Mouse (Mus musculus): ENCODE data around the gene Atp6v0e. TPM values are rescaled to one million over a fixed set of nuclear protein-coding genes. Genes with fewer than 3 reads are reported as not detected.

Atp6v0e gene
- polyA plus RNA-seq, 1 experiment = 348 TPM

GRCm38 (mm10) chr17:26631811-26632327 lies 31.2 kb upstream of the Atp6v0e start:
- Histone ChIP-seq H3K4me3 (ENCODE audit: insufficient read depth, low read depth, low read length) (no peak overlapping the region), H3K27ac (replicated peaks; ENCODE audit: low read depth, low read length) (no peak overlapping the region), H3K4me1 (ENCODE audit: control insufficient read depth, insufficient read depth, insufficient read length, low read length) (peaks cover 4% of the 10 kb centered on the region; the same call in 1 of the 2 replicates)

- Histone ChIP-seq H3K27ac (replicated peaks; ENCODE audit: low read depth, low read length) (no peak overlapping the region), H3K4me1 (ENCODE audit: control insufficient read depth, insufficient read depth, insufficient read length, low read length) (peaks cover 4% of the 10 kb centered on the region; the same call in 1 of the 2 replicates), H3K4me3 (ENCODE audit: insufficient read depth, low read depth, low read length) (no peak overlapping the region)
Observed at GRCm38 (mm10) chr17:26633186-26633585, 29.8 kb upstream of the Atp6v0e start.

GRCm38 (mm10) chr17:26633926-26634325 lies 29.1 kb upstream of the Atp6v0e start:
- no peaks in the 10 kb centered on the region; the same call in 1 of the 2 replicates for H3K4me1 ChIP-seq (ENCODE audit: control insufficient read depth, insufficient read depth, insufficient read length, low read length)
- H3K4me3 ChIP-seq (ENCODE audit: insufficient read depth, low read depth, low read length) = no peak overlapping the region
- no peak overlapping the region for H3K27ac ChIP-seq (replicated peaks; ENCODE audit: low read depth, low read length)

- Histone ChIP-seq H3K27ac (replicated peaks; ENCODE audit: low read depth, low read length) (no peak overlapping the region), H3K4me1 (ENCODE audit: control insufficient read depth, insufficient read depth, insufficient read length, low read length) (no peaks in the 10 kb centered on the region), H3K4me3 (ENCODE audit: insufficient read depth, low read depth, low read length) (no peak overlapping the region)
Observed at GRCm38 (mm10) chr17:26634539-26634938, 28.5 kb upstream of the Atp6v0e start.

- Histone ChIP-seq H3K4me1 (ENCODE audit: control insufficient read depth, insufficient read depth, insufficient read length, low read length) (no peaks in the 10 kb centered on the region), H3K27ac (replicated peaks; ENCODE audit: low read depth, low read length) (no peak overlapping the region), H3K4me3 (ENCODE audit: insufficient read depth, low read depth, low read length) (no peak overlapping the region)
Observed at GRCm38 (mm10) chr17:26635951-26636350, 27.1 kb upstream of the Atp6v0e start.

GRCm38 (mm10) chr17:26637851-26638250 lies 25.2 kb upstream of the Atp6v0e start:
- Histone ChIP-seq H3K4me3 (ENCODE audit: insufficient read depth, low read depth, low read length) (no peak overlapping the region), H3K4me1 (ENCODE audit: control insufficient read depth, insufficient read depth, insufficient read length, low read length) (no peaks in the 10 kb centered on the region), H3K27ac (replicated peaks; ENCODE audit: low read depth, low read length) (peak overlapping the region; percentile 42)

GRCm38 (mm10) chr17:26638655-26639054 lies 24.4 kb upstream of the Atp6v0e start:
- Histone ChIP-seq H3K4me3 (ENCODE audit: insufficient read depth, low read depth, low read length) (no peak overlapping the region), H3K27ac (replicated peaks; ENCODE audit: low read depth, low read length) (peak overlapping the region; percentile 42; the same call in 1 of the 2 replicates), H3K4me1 (ENCODE audit: control insufficient read depth, insufficient read depth, insufficient read length, low read length) (no peaks in the 10 kb centered on the region)

- no peak overlapping the region for H3K27ac ChIP-seq (replicated peaks; ENCODE audit: low read depth, low read length)
- no peak overlapping the region for H3K4me3 ChIP-seq (ENCODE audit: insufficient read depth, low read depth, low read length)
- no peaks in the 10 kb centered on the region for H3K4me1 ChIP-seq (ENCODE audit: control insufficient read depth, insufficient read depth, insufficient read length, low read length)
Observed at GRCm38 (mm10) chr17:26639791-26640190, 23.2 kb upstream of the Atp6v0e start.

- Histone ChIP-seq H3K27ac (replicated peaks; ENCODE audit: low read depth, low read length) (no peak overlapping the region), H3K4me1 (ENCODE audit: control insufficient read depth, insufficient read depth, insufficient read length, low read length) (no peaks in the 10 kb centered on the region), H3K4me3 (ENCODE audit: insufficient read depth, low read depth, low read length) (no peak overlapping the region)
Observed at GRCm38 (mm10) chr17:26640286-26640740, 22.7 kb upstream of the Atp6v0e start.

- no peak overlapping the region for H3K27ac ChIP-seq (replicated peaks; ENCODE audit: low read depth, low read length)
- H3K4me3 ChIP-seq (ENCODE audit: insufficient read depth, low read depth, low read length) = no peak overlapping the region
Observed at GRCm38 (mm10) chr17:26643456-26643855, 19.6 kb upstream of the Atp6v0e start.

GRCm38 (mm10) chr17:26643993-26644392 lies 19.0 kb upstream of the Atp6v0e start:
- H3K27ac ChIP-seq (replicated peaks; ENCODE audit: low read depth, low read length) = no peak overlapping the region
- no peaks in the 10 kb centered on the region for H3K4me1 ChIP-seq (ENCODE audit: control insufficient read depth, insufficient read depth, insufficient read length, low read length)
- no peak overlapping the region for H3K4me3 ChIP-seq (ENCODE audit: insufficient read depth, low read depth, low read length)

More at GRCm38 (mm10) chr17:26643456-26643855, 19.6 kb upstream of the Atp6v0e start:
- no peaks in the 10 kb centered on the region for H3K4me1 ChIP-seq (ENCODE audit: control insufficient read depth, insufficient read depth, insufficient read length, low read length)

- Histone ChIP-seq H3K4me3 (ENCODE audit: insufficient read depth, low read depth, low read length) (no peak overlapping the region), H3K27ac (replicated peaks; ENCODE audit: low read depth, low read length) (no peak overlapping the region)
Observed at GRCm38 (mm10) chr17:26644509-26645410, 18.3 kb upstream of the Atp6v0e start.

GRCm38 (mm10) chr17:26645411-26645854 lies 17.6 kb upstream of the Atp6v0e start:
- no peak overlapping the region for H3K4me3 ChIP-seq (ENCODE audit: insufficient read depth, low read depth, low read length)
- no peaks in the 10 kb centered on the region for H3K4me1 ChIP-seq (ENCODE audit: control insufficient read depth, insufficient read depth, insufficient read length, low read length)
- H3K27ac ChIP-seq (replicated peaks; ENCODE audit: low read depth, low read length) = no peak overlapping the region

More at GRCm38 (mm10) chr17:26644509-26645410, 18.3 kb upstream of the Atp6v0e start:
- H3K4me1 ChIP-seq (ENCODE audit: control insufficient read depth, insufficient read depth, insufficient read length, low read length) = no peaks in the 10 kb centered on the region

GRCm38 (mm10) chr17:26647283-26647682 lies 15.7 kb upstream of the Atp6v0e start:
- Histone ChIP-seq H3K4me1 (ENCODE audit: control insufficient read depth, insufficient read depth, insufficient read length, low read length) (no peaks in the 10 kb centered on the region), H3K27ac (replicated peaks; ENCODE audit: low read depth, low read length) (peak overlapping the region; percentile 9; the same call in 1 of the 2 replicates), H3K4me3 (ENCODE audit: insufficient read depth, low read depth, low read length) (no peak overlapping the region)

- Histone ChIP-seq H3K4me3 (ENCODE audit: insufficient read depth, low read depth, low read length) (no peak overlapping the region), H3K4me1 (ENCODE audit: control insufficient read depth, insufficient read depth, insufficient read length, low read length) (no peaks in the 10 kb centered on the region), H3K27ac (replicated peaks; ENCODE audit: low read depth, low read length) (no peak overlapping the region)
Observed at GRCm38 (mm10) chr17:26649565-26649964, 13.5 kb upstream of the Atp6v0e start.

Measured in brown adipose tissue, adult 24 weeks (tissue).